Mouse (Mus musculus) erythroblast, embryonic 14.5 days (primary cell): ENCODE data around the gene Cdkn1a.

Source experiments
- GATA1 ChIP-seq: IDR thresholded peaks from 2 replicates; pipeline ENCODE4 v1.6.1; 2012; ENCODE audit warnings: low read length, inconsistent platforms, mixed read lengths
- TAL1 ChIP-seq: IDR thresholded peaks from 3 replicates; pipeline ENCODE4 v1.6.1; 2012; ENCODE audit warnings: low read length, inconsistent platforms, mixed read lengths

GRCm38 (mm10) chr17:29044146-29044924 lies 46.4 kb upstream of the Cdkn1a start:
- no peak for TF ChIP-seq TAL1
- no peak for TF ChIP-seq GATA1
